Mouse (Mus musculus) heart, adult 2 months (tissue): Measurements from ENCODE around the gene Gstm4.

Source experiments
- CTCF ChIP-seq: fragments of 200-600 bp; IDR thresholded peaks from 2 replicates; pipeline ENCODE4 v1.8.1; 2022; ENCODE audit warnings: antibody characterized with exemption, mild to moderate bottlenecking, moderate library complexity
- EP300 ChIP-seq: fragments of 200-500 bp; IDR thresholded peaks from 2 replicates; pipeline ENCODE4 v1.6.1; 2011; ENCODE audit warnings: low read depth, low read length, control low read depth; ENCODE audit not compliant: insufficient read depth

- TF ChIP-seq CTCF (no peak), EP300 (no peak)
Observed at GRCm38 (mm10) chr3:108065551-108065950, 20.9 kb upstream of the Gstm4 start.
